Mouse (Mus musculus) central nervous system, embryonic 11.5 days (tissue): ENCODE results near the gene Olfr1436. TPM values are rescaled to one million over a fixed set of nuclear protein-coding genes. Genes with fewer than 3 reads are reported as not detected.

Source experiments
- polyA plus RNA-seq: library from polyadenylated mRNA; depleted of rRNA; stranded (reverse); fragments of >200 nt; gene quantifications from 2 replicates; pipeline ENCODE4 v1.2.3, GENCODE M21; 2012; rRNA removed

The Olfr1436 gene
- polyA plus RNA-seq: not detected in 2 replicates

GRCm38 (mm10) chr19:12299030-12299429 lies at the start of gene Olfr1436:
Gene Olfr1436 (minus strand): TSS chr19:12299130.

GRCm38 (mm10) chr19:12335810-12336209 lies 36.9 kb upstream of the Olfr1436 start, which contains the start of gene Olfr1438-ps1:
Gene Olfr1438-ps1 (minus strand): TSS chr19:12335910.

GRCm38 (mm10) chr19:12325001-12325400 lies 26.1 kb upstream of the Olfr1436 start, which contains the start of gene Olfr1437:
Gene Olfr1437 (minus strand): TSS chr19:12325101.

GRCm38 (mm10) chr19:12279554-12279953 lies 19.4 kb downstream of the Olfr1436 start, which contains the start of gene Olfr1434:
Gene Olfr1434 (plus strand): TSS chr19:12279854.

GRCm38 (mm10) chr19:12260732-12261131 lies 38.2 kb downstream of the Olfr1436 start, which contains the start of gene Olfr235:
Gene Olfr235 (plus strand): TSS chr19:12261032.

Other genes starting within 250 kb of the Olfr1436 start
- gene Olfr1424, start 236.4 kb downstream of the Olfr1436 start, polyA plus RNA-seq: not detected in 2 replicates
- gene Olfr1425, start 221.4 kb downstream of the Olfr1436 start, polyA plus RNA-seq: not detected in 2 replicates
- gene Olfr1426, start 207.1 kb downstream of the Olfr1436 start, polyA plus RNA-seq: not detected in 2 replicates
- not detected in 2 replicates for gene Olfr1427, start 195.8 kb downstream of the Olfr1436 start, polyA plus RNA-seq
- not detected in 2 replicates for gene Olfr1428, start 183.2 kb downstream of the Olfr1436 start, polyA plus RNA-seq
- gene Olfr76, start 175.9 kb downstream of the Olfr1436 start, polyA plus RNA-seq: not detected in 2 replicates
- not detected in 2 replicates for gene Olfr1555-ps1, start 129.0 kb downstream of the Olfr1436 start, polyA plus RNA-seq
- gene Olfr1431, start 98.5 kb downstream of the Olfr1436 start, polyA plus RNA-seq: not detected in 2 replicates
- gene Olfr1432, start 66.5 kb downstream of the Olfr1436 start, polyA plus RNA-seq: not detected in 2 replicates
- not detected in 2 replicates for gene Olfr262, start 57.5 kb downstream of the Olfr1436 start, polyA plus RNA-seq
- gene Olfr235, start 38.1 kb downstream of the Olfr1436 start, polyA plus RNA-seq: not detected in 2 replicates
- not detected in 2 replicates for gene Olfr1434, start 19.3 kb downstream of the Olfr1436 start, polyA plus RNA-seq
- gene Olfr1437, start 26.0 kb upstream of the Olfr1436 start, polyA plus RNA-seq: not detected in 2 replicates
- not detected in 2 replicates for gene Olfr1438-ps1, start 36.8 kb upstream of the Olfr1436 start, polyA plus RNA-seq
- not detected in 2 replicates for gene Olfr1440, start 88.1 kb upstream of the Olfr1436 start, polyA plus RNA-seq
- not detected in 2 replicates for gene Olfr1441, start 118.3 kb upstream of the Olfr1436 start, polyA plus RNA-seq
- gene Pfpl, start 128.8 kb upstream of the Olfr1436 start, polyA plus RNA-seq: not detected in 2 replicates
- gene Mpeg1, start 161.6 kb upstream of the Olfr1436 start, polyA plus RNA-seq: 1.5 and 1.7 TPM in 2 replicates
- gene Dtx4, start 202.3 kb upstream of the Olfr1436 start, polyA plus RNA-seq: 33.6 and 36.3 TPM in 2 replicates
- gene Fam111a, start 246.6 kb upstream of the Olfr1436 start, polyA plus RNA-seq: 21.2 and 22.4 TPM in 2 replicates